Mouse (Mus musculus) retina, adult 2 months (tissue): ENCODE measurements at regions not wholly inside any gene's neighbourhood (a gene's known extent, or its start where the extent isn't known, plus 50 kb on each side); places are given as distances from the start of the nearest gene placed in this dataset.

ENCODE experiments used
- DNase-seq: peaks from one replicate; pipeline ENCODE4 v3.0.0-alpha.2; 2012; ENCODE audit warnings: low read depth, low spot score

DNA sequence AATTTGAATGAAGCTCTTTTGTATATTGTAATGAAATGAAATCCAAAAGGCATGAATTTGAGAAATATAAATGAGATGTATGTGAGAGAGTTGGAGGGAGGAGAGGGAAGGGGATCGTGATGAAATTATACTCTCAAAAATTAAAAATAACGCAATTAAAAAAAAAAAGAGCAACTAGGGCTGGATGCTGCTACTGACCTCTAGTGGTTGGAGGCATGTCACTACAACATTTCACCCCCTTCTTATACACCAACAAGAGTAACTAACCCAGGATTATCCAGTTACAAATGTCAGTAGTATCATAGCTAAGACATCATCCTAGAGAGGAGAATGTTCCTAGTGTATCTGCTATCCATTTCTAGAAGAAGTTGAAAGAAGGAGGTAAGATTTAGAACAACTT is 678.8 kb upstream of the Sox9 start:
- no peak for DNase-seq

DNA sequence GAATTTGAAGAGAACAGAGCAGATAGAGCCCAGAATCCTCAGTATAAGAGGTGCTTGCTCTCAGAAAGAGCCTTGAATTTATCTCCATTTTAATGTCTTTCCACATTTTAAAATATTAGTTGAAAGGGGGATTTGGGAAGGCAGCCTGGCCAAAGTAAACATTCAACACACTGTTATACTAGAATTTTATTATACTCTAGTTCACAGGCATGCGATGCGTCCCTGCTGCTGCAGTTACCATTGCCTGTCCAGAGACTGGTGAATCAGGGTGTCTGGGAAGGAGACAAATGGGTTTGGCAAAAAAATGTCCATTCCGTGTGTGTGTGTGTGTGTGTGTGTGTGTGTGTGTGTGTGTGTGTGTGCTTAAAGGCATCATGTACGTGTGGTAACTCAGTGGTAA is 675.1 kb upstream of the Sox9 start:
- no peak for DNase-seq

DNA sequence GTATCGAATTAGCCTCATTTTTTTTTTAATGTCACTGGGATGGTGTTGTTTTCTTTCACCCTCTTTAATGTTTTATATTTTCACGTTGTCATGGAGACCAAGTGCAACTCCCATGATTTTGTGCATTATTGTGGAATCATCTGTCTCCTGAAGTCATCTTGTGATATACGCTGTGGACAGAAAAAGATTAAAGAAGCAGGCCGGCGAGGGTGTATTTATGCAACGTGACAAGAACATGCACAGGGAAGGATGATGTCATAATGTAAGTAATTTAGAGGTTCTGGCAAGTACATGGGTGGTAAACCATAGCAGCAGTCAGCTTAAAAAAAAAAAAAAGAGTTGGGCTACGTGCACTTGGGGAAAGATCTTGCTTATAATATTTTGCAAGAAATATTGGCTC is 674.7 kb upstream of the Sox9 start:
- no peak for DNase-seq

DNA sequence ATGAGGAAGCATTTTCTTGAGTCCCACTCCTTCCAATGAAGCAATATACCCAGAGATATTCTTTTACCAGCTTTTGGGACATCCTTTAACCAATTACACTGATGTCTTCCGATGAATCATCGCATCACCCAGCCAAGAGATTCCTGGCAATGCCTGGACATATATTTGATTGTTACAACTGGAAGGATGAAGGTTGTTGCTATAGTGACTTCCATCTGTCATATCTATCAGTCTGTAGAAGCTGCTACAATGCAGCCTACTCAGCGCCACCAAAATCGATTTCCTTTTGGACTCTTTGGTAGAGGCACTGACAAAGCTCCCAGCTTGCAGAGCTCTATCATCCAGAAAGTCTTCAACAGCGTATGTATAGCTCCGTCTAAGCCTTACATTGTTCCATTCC is 661.0 kb upstream of the Sox9 start:
- DNase-seq, result no peak

DNA sequence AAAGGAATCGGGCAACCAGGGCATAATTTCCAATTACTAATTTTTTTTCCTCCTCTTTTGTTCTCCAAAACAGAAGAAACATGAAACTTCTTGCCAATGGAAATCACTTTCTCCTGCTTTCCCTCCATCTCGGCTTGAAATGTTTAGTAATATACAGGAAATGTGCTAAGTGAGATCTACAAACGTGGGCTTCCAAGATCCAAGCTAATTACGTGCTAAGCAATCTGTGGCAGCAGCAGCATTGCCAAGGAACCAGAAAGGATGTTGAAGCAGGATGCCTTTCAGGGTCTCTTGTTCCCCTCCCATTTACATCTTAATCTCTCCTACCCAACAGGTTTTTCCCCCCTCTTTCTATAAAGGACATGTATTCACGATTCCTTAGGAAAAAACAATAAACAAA is 660.2 kb upstream of the Sox9 start:
- DNase-seq, result no peak

DNA sequence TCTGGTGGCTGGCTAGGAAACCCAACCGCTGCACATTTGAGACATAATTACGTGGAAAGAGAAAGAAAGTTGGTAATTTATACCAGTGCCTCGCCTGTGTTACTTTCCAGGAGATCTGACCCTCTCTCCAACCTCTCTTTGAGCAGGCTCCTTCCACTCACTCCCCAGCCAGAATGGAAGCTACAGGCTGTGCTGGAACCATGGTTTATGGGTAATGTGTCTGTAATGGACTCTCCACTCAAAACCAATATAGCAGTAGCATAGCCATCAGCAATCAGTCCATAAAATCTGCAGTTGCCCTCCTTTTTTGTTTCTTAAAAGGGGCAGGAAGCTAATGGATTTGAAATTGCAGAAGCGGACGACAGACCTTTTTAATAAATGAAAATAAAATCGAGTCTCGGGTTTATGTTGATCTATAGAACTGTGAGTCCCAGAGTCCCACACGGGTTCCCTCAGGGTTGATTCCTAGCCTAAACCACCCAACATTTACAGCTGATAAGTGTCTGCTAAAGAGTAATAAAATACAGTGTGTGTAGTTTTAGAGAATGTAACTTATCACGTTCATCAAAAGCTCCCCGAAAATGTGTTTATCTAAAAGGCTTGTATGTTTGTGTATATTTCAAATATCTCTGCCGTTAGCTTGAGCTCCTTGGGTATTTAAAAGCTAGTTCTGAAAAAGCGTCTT is 656.6 kb upstream of the Sox9 start:
- no peak for DNase-seq

DNA sequence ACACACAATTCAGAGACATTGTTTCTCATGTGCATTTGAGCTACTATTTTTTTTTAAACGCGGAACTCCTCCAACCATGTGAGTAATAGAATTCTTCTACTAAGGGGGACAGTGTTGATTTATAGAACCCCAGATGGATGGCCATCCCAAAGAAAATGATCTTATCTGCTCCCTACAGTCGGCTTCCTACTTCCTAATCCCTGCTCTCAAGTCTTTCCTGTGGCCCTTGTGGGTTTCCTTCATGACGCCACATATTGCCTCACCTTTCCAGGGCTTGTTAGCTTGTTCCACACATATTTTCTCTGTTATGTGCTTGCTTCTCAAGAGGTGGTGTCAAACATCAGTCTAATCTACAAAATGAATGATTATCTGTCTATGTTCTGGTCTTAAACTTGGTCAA is 651.9 kb upstream of the Sox9 start:
- no peak for DNase-seq

DNA sequence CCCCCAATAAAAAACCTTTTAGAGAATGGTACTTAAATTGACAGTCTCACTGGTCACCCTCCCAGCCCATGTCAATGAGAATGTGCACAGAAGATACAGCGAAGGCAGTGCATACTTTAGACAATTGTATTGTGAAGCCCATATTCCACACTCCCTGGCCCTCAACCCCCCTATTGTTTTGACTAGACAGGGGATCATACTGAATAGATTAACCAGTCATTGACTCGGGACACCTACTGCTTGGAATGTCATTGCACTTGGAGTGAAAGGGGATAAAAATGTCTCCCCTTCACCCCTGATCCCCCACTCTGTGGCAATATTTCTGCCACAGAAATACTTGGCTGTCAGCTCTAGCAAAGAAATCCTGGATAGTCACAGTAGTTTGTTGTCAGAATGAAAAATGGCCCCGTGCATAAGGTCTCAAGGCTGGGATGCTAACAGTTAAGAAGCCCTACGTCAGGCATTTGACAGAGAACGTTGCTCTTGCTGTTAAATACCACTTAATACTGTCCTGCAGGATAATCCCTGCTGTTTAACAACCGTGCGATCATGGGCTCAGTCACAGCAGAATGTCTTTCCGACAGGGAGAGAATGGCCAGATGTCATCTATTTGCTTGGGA is 644.5 kb upstream of the Sox9 start:
- DNase-seq, result no peak

DNA sequence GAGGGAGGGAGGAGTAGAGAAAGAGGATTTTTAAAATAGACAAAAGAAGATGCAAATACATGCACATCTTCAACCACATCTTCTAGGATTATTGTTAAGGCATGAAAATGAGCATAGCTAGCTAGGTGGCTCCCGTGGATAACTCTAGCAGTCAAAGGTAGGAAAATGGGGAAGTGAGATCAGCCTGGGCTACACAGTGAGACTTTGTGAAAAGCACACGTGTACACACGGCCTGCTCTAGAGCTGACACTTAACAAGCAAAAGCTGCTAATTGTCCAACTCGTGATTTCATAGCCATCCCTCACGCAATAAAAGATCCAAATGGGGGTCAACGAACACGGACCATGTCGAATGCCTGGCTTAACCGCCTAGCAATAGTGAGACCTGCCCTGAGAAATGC is 642.0 kb upstream of the Sox9 start:
- no peak for DNase-seq

DNA sequence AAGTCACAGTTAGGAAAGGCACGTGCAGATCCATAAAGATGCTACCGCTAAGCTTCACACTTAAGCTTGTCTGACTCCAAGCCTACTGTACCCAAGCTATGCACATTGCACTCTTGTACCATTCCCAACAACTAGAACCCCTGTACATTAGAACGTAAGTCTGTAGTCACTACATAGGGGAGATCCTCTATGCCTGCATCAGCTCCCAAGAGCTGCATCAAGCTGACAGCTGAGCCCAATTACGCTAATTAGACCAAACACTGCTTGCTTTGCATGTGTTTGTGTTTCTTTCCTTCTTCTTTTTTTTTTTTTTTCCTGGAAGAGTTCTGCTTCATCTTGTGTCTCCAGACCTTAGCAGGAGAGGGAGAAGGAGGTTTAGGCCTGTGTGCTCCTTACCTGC is 641.5 kb upstream of the Sox9 start:
- DNase-seq, result no peak

DNA sequence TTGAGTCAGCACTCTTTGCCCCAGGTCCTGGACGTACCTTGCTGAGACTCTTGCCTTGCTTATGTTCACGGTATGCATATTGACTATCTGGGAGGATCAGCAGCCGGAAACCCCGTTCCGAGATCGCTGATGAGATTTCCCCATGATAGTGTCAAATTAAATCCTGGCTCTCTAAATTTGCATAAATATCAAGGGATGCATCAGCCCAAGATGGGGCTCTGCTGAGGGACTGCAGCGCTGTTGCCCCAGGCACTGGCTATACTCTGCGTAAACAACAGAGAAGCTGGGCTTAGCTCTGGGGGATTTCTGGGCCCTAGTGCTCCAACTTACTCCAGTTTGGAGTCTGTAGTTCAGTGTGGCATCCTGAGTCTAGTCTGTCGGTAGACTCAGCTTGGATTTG is 641.1 kb upstream of the Sox9 start:
- no peak for DNase-seq

DNA sequence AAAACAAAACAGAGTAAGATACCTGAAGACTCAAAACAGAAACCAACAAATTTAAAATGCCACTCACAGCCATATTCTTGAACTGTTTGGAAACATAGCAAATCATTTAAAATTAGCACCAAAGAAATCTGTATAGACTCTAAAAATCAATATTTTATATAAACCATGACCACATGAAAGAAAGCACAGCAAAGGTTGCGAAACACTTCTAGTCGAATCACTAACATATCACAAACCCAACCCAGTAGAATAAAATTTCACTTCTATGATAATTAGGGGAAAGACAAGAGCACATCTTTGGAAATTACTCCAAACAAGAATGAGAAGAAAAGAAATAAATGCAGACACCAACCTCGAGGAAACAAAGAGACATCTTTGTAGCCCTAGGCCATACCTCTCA is 630.0 kb upstream of the Sox9 start:
- no peak for DNase-seq

DNA sequence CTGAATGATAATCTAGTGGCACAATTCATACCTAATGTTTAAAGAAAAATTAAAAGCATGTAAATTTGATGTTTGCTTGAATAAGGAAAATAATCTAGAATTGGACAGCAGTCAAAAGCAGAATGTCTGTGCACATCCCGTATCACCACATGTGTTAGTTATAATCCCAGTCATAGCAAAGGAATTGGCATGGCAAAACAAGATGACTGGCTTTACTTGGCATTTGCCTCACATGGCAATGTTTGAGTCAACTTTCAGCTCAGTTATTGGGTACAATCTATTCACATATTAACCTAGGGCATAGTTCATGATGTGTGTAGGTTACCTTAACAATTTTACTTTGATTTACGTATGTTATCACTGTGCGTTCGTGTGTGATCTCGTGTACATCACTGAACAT is 628.8 kb upstream of the Sox9 start:
- DNase-seq, result no peak

DNA sequence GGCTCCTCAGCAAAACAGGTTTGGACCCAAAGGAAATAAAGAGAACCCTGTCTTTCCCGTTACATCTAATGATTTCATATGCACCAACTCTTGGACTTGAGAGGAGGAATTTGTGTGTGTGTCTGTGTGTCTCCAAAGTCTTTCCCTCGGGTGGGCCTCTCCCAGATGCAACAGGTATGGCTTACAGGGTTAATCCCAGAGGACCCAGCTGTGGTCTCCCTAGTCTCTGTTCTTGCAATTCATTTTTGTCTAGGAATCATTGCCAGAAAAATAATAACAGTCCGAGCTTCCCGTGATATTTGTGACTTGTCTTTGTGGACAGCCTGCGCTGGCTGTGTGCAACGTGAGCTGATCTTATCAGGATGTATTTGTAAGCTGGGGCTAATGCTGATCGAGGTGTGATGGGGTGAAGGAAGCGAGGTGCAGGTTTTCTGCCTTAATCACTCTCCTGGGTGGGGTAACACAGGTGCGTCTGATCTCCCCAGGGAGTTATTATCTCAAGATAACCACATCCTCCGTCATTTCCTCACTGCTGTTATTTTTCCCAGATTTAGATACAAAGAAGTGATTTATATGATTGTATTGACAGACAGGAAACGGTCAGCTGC is 627.2 kb upstream of the Sox9 start:
- DNase-seq, result no peak

DNA sequence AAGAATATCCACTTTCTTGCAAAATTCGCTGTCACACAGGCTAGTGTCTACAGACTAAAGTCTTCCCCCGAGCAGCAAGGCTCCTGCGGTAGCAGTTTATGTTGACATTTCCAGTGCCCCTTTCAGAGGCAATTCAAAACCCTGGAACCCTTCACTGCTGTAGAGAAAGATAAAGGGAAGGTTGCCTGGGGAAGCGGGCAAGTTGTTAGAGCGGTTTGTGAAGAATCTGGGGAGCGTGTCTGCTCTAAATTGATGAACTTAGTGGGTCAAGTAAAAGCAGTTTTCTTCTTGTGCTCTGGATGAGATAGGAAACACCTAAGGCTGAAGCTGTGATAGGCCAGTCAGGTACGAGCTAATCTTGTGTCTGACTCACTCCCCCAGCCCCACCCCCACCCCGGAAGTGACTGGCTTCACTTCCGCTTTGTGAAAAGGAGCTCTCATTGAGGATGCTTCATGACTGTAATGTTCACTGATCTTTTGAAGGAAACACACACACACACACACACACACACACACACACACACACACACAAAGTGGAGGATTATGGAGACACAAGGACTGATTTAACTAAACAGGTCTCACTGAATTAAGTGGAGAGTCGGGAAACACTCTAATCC is 626.6 kb upstream of the Sox9 start:
- DNase-seq, result no peak

DNA sequence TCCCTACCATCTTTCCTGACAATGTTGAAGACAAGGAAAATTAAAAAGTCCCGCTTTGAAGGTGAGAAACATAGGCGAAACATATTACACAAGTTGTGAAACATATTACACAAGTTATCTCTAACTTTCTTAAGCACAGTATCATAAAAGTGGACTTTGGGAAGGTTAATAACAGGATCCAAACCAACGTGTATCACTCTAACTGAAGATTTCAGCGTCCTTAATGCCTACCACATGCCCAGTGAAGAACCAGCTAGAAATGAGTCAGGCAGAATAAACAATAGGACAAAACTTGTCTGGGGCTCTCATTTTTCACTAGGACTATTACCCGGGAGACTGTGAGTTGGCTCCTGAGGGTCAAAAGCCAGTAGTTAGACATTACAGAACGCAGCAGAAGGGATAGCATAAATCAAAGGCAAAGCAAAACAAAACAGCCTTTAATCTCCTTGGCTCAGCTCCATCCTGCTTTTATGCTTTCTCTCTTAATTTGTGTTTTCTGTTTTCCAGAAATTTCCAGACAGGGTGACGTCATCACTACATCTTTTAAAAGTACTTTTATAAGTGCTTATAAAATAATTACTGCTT is 618.3 kb upstream of the Sox9 start:
- no peak for DNase-seq

DNA sequence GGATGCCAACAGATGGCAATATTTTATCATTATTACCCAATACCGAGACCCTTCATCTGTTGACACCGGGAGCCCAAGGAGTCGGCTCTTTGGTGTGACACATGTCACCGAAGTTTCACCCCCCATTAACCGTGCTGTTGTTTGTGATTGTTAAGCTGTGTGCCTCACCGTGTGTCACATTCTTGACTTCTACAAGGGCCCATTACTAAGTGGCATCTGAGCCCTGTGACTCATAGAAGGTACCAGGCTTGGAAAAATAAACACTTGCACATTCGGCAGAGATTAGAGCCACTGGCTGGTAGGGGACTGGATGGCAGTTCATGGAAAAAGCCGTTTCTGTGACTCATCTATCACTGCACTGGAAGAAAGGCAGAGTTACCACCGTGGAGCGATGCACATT is 608.4 kb upstream of the Sox9 start:
- no peak for DNase-seq

DNA sequence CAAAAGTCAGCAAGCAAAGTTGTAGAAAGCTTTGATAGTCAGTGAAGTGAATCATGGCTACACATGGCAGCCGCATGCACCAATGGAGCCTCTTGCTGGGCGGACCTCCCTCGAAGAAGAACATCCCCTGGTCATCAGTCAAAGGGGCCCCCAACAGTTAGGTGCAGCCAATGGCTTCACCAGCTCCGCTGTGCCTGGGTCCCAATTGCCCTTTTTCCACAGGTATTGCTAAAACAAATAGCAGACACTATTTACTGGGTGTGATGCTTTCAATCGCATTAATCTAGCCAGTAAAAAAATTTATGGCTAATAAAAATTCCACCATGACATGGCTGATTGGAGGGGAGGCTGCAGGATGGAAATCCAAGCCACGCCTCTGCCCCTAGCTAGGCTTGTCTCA is 606.7 kb upstream of the Sox9 start:
- no peak for DNase-seq

DNA sequence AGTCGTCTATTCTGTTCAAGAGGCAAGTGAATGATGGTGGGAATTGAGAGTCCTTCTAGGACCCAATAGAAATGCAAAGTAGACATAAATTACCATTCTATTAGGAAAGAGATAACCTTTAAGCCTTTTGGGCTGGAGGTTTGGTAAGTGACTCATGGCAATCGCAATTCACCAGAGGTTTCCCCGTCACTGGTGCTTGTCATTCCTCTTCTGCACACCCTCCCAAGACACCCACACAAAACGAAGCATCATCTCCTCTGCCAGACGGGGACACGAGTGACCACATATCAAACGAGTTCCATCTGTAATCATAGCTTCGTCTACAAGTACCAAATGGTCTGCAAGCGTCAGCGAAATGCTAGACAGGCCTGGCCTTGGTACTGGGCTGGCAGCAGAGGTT is 601.4 kb upstream of the Sox9 start:
- no peak for DNase-seq

DNA sequence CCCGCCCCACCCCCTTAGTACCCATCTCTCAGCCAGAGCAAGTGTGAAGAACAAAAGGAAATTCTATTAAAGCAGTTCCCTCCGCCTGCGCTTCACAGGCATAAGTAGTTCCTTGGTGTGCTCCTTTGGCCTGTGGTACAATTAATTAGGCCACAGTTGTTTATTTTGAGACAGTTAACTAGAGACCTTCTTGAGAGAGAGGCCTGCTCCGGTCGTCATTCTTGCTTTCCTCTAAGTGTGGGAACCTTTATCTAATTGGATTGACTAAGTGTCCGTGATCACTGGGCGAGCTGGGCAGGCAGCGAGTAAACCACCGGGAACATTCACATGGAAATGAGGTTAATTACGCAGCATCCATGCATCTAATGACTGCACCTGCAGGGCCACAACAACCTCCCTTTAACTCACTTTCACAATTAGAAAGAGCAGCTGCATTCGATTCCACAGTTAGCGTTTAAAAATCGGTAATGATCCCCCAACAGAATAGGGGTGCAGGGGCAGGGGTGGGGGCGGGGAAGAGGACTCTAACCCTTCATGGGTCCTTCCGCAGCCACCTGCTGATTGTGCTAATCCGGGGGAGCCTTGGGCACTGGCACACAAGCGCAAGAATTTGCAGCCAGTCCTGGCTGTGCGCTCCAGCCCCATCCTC is 584.3 kb upstream of the Sox9 start:
- DNase-seq, result no peak

DNA sequence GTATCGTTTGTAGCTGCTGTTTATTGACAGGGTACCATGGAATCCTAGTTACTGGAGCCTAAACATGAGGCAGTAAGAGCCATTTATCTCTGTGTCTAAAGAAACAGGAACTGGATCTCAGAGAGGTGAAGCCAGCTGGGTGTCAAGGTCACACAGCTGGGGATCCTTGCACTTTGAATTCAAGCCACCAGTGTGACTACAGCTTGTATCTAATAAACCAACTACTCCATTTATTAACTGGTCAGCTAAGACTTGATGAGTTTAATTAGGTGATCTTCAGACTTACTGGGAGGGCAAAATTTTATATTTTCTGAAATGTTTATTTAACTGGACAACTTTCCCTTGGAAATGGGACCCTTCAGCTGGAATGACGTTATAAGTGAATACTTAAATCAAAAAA is 577.5 kb upstream of the Sox9 start:
- no peak for DNase-seq

DNA sequence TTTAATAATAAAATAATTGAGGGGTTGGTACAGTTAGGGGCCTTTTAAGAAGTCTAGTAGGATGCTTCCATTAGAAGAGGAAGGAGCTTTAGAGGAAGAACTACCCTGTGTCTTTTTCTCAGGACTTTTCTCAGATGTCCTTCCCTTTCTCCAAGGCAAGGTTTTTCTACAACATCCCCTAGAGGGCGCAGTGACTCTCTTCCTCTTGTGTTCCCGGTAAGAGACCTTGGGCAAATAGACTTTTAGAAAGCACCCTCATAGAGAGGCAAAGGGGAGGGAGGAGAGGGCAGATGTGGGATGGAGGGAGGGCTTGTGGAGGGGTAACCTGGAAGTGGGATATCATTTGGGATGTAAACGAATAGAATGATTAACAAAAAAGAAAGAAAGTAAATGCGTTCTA is 572.6 kb upstream of the Sox9 start:
- peak; percentile 25 for DNase-seq
